Mouse (Mus musculus): ENCODE results near the gene Pacs2.
A peak's percentile ranks its signal among the peaks of the same experiment; 100 is the strongest.

DNA sequence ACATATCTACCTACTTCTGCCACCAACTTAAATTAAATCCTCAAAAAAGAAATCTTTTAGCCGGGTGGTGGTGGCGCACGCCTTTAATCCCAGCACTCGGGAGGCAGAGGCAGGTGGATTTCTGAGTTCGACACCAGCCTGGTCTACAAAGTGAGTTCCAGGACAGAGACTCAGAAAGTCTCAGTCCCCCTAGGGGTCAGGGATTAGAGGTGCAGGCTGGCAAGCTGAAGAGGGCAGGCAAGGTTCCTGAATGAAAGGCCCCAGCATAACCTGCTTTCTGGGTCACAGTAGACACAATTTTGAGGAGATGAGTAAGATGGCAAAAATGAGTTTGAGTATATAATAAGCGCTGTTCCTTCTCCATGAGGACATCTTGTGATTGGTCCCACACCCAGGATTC lies 29.0 kb upstream of the Pacs2 start:
- TF ChIP-seq CTCF (IDR thresholded peaks at IDR 0.05; ENCODE audit: control insufficient read depth, insufficient read depth, low read length): peak; percentile 39; the same call in 1 of the 2 replicates
- TF ChIP-seq POLR2A (IDR thresholded peaks at IDR 0.05; ENCODE audit: borderline replicate concordance, control insufficient read depth, low read depth, low read length): no peak
